Mouse (Mus musculus) olfactory bulb, adult 2 months (tissue): ENCODE data around the gene Pknox2.

Experiments
- CTCF ChIP-seq: fragments of 200-500 bp; IDR thresholded peaks from 2 replicates; pipeline ENCODE4 v1.5.1; 2012; ENCODE audit warnings: low read depth, mild to moderate bottlenecking, low read length, moderate library complexity; ENCODE audit not compliant: insufficient read depth
- POLR2A ChIP-seq: fragments of 200-500 bp; IDR thresholded peaks from 2 replicates; pipeline ENCODE4 v1.6.1; 2012; ENCODE audit warnings: mild to moderate bottlenecking, low read depth, low read length, moderate library complexity; ENCODE audit not compliant: insufficient read depth

GRCm38 (mm10) chr9:36976596-36977362, 170.4 kb downstream of the Pknox2 start:
- TF ChIP-seq POLR2A, result no peak
- TF ChIP-seq CTCF, result no peak
